Mouse (Mus musculus) liver, postnatal 0 days (tissue): ENCODE measurements around the gene 1700003F12Rik. TPM values are rescaled to one million over a fixed set of nuclear protein-coding genes. Genes with fewer than 3 reads are reported as not detected.

Experiments used
- ATAC-seq: fragments of 200-750 bp; cut with Nextera tagmentation; 2 replicates; pipeline ENCODE4 v1.8.0; 2017; ENCODE audit warnings: mild to moderate bottlenecking, moderate library complexity
- DNase-seq: peaks from one replicate; pipeline ENCODE4 v3.0.0-alpha.2; 2016
- H3K27ac ChIP-seq: fragments of 300-500 bp; sonication (generic); 2 replicates; pipeline ENCODE4 v1.5.1; 2014; ENCODE audit warnings: antibody characterized with exemption, moderate library complexity, mild to moderate bottlenecking, low read depth
- H3K27me3 ChIP-seq: fragments of 300-500 bp; sonication (generic); 2 replicates; pipeline ENCODE4 v1.6.1; 2014; ENCODE audit warnings: low read length, control low read depth, mixed read lengths; ENCODE audit not compliant: insufficient read depth
- H3K36me3 ChIP-seq: fragments of 300-500 bp; sonication (generic); replicated peaks from 2 replicates; pipeline ENCODE4 v1.6.1; 2014; ENCODE audit warnings: mild to moderate bottlenecking, control low read depth, low read length, moderate library complexity, mixed read lengths; ENCODE audit not compliant: insufficient read depth
- H3K4me1 ChIP-seq: fragments of 300-500 bp; sonication (generic); 2 replicates; pipeline ENCODE4 v1.6.1; 2014; ENCODE audit warnings: antibody characterized with exemption, mild to moderate bottlenecking, control low read depth; ENCODE audit not compliant: insufficient read depth
- H3K4me2 ChIP-seq: fragments of 300-500 bp; sonication (generic); 2 replicates; pipeline ENCODE4 v1.6.1; 2014; ENCODE audit warnings: low read depth, mild to moderate bottlenecking, low read length, moderate library complexity, mixed read lengths
- H3K4me3 ChIP-seq: fragments of 300-500 bp; sonication (generic); 2 replicates; pipeline ENCODE4 v1.5.1; 2014; ENCODE audit warnings: low read depth, low read length
- H3K9ac ChIP-seq: fragments of 300-500 bp; sonication (generic); replicated peaks from 2 replicates; pipeline ENCODE4 v1.6.1; 2014; ENCODE audit warnings: mild to moderate bottlenecking, moderate library complexity
- H3K9me3 ChIP-seq: fragments of 300-500 bp; sonication (generic); 2 replicates; pipeline ENCODE4 v1.6.1; 2016; ENCODE audit warnings: mild to moderate bottlenecking, control low read depth, low read length, mixed read lengths
- CTCF ChIP-seq: sonication (generic); IDR thresholded peaks from 2 replicates; pipeline ENCODE4 v1.5.1; 2016; ENCODE audit warnings: antibody characterized with exemption, low read depth
- EP300 ChIP-seq: IDR thresholded peaks from 2 replicates; pipeline ENCODE4 v1.6.1; 2016; ENCODE audit warnings: antibody characterized with exemption, low read depth, mild to moderate bottlenecking
- WGBS: fragments of 180-500 bp; shearing (Covaris S2); extraction: QIAGEN DNeasy Blood & Tissue Kit; methylation state at CpG from one replicate; pipeline ENCODE4 v1.1.7; 2014; ENCODE audit not compliant: insufficient replicate concordance; 5-methylcytosine and 5-hydroxymethylcytosine counted together
- polyA plus RNA-seq: library from polyadenylated mRNA; unstranded; fragments of >200 nt; fragmentation: Nextera tagmentation; extraction: Ambion mirVana; gene quantifications from 2 replicates; pipeline ENCODE4 v1.2.1, GENCODE M21; 2015

Gene 1700003F12Rik
- polyA plus RNA-seq, 1 experiment from 2014 or later, result 3.1 TPM

GRCm38 (mm10) chr2:154586405-154586804 is 39.5 kb downstream of the 1700003F12Rik start:
- TF ChIP-seq CTCF (peak; percentile 82), EP300 (no peak)
- Histone ChIP-seq H3K9ac (no peak overlapping the region), H3K4me3 (no peak overlapping the region), H3K36me3 (peaks cover 23% of the 10 kb centered on the region), H3K27ac (no peak overlapping the region), H3K4me2 (no peak overlapping the region), H3K27me3 (no peaks in the 10 kb centered on the region), H3K4me1 (no peaks in the 10 kb centered on the region), H3K9me3 (no peaks in the 10 kb centered on the region)
- DNase-seq (peak; percentile 77), ATAC-seq (peak; percentile 44; the same call in 1 of the 2 replicates)
- 70% methylated on average over 5 of the region's 5 CpGs for WGBS

- H3K27ac ChIP-seq, result no peak overlapping the region
- no peaks in the 10 kb centered on the region for H3K4me1 ChIP-seq
- H3K9me3 ChIP-seq, result no peaks in the 10 kb centered on the region
- TF ChIP-seq CTCF (no peak), EP300 (no peak)
- H3K4me3 ChIP-seq, result no peak overlapping the region
- no peak overlapping the region for H3K4me2 ChIP-seq
- no peak overlapping the region for H3K9ac ChIP-seq
- DNase-seq (no peak), ATAC-seq (no peak)
- H3K36me3 ChIP-seq, result peaks cover 35% of the 10 kb centered on the region
- no peaks in the 10 kb centered on the region for H3K27me3 ChIP-seq
- 82% methylated on average over 4 of the region's 4 CpGs for WGBS
These were observed 42.2 kb downstream of the 1700003F12Rik start for GRCm38 (mm10) chr2:154589051-154589450.

GRCm38 (mm10) chr2:154591239-154591638 is 44.4 kb downstream of the 1700003F12Rik start:
- H3K4me1 ChIP-seq, result no peaks in the 10 kb centered on the region
- no peak overlapping the region for H3K27ac ChIP-seq
- 75% methylated on average over 3 of the region's 3 CpGs for WGBS
- peaks cover 48% of the 10 kb centered on the region for H3K36me3 ChIP-seq
- H3K27me3 ChIP-seq, result no peaks in the 10 kb centered on the region
- no peak overlapping the region for H3K4me2 ChIP-seq
- no peak for ATAC-seq
- DNase-seq, result no peak
- H3K4me3 ChIP-seq, result no peak overlapping the region
- no peaks in the 10 kb centered on the region for H3K9me3 ChIP-seq
- H3K9ac ChIP-seq, result no peak overlapping the region
- no peak for TF ChIP-seq EP300
- TF ChIP-seq CTCF, result no peak

- H3K9ac ChIP-seq, result no peak overlapping the region
- ATAC-seq, result peak; percentile 53
- H3K4me2 ChIP-seq, result no peak overlapping the region
- peaks cover 33% of the 10 kb centered on the region for H3K36me3 ChIP-seq
- no peaks in the 10 kb centered on the region for H3K27me3 ChIP-seq
- no peaks in the 10 kb centered on the region for H3K9me3 ChIP-seq
- no peak overlapping the region for H3K27ac ChIP-seq
- no peak for DNase-seq
- TF ChIP-seq EP300 (no peak), CTCF (peak; percentile 85)
- H3K4me1 ChIP-seq, result peaks cover 2% of the 10 kb centered on the region; the same call in 1 of the 2 replicates
- H3K4me3 ChIP-seq, result no peak overlapping the region
- 70% methylated on average over 3 of the region's 3 CpGs for WGBS
These were observed 46.1 kb downstream of the 1700003F12Rik start for GRCm38 (mm10) chr2:154593025-154593424.

GRCm38 (mm10) chr2:154595775-154596174 is 48.9 kb downstream of the 1700003F12Rik start:
- H3K27ac ChIP-seq, result no peak overlapping the region
- peaks cover 33% of the 10 kb centered on the region for H3K36me3 ChIP-seq
- peaks cover 3% of the 10 kb centered on the region; the same call in 1 of the 2 replicates for H3K4me1 ChIP-seq
- no peak overlapping the region for H3K4me3 ChIP-seq
- no peak overlapping the region for H3K9ac ChIP-seq
- DNase-seq, result no peak
- no peak overlapping the region for H3K4me2 ChIP-seq
- no peaks in the 10 kb centered on the region for H3K9me3 ChIP-seq
- ATAC-seq, result no peak
- 75% methylated on average over 5 of the region's 5 CpGs for WGBS
- TF ChIP-seq CTCF, result no peak
- no peak for TF ChIP-seq EP300
- H3K27me3 ChIP-seq, result no peaks in the 10 kb centered on the region

- DNase-seq (no peak), ATAC-seq (no peak)
- Histone ChIP-seq H3K4me2 (no peak overlapping the region), H3K36me3 (peaks cover 26% of the 10 kb centered on the region), H3K4me1 (peaks cover 5% of the 10 kb centered on the region), H3K27ac (no peak overlapping the region), H3K27me3 (no peaks in the 10 kb centered on the region), H3K9me3 (no peaks in the 10 kb centered on the region), H3K9ac (no peak overlapping the region), H3K4me3 (no peak overlapping the region)
- TF ChIP-seq CTCF (no peak), EP300 (no peak)
- WGBS, result 76% methylated on average over 3 of the region's 3 CpGs
These were observed 50.5 kb downstream of the 1700003F12Rik start for GRCm38 (mm10) chr2:154597399-154597798.

Other genes with a start within 250 kb of the 1700003F12Rik start
- not detected in 2 replicates for gene Bpifb9b, start 239.9 kb upstream of the 1700003F12Rik start, polyA plus RNA-seq
- 5.1 and 23.7 TPM in 2 replicates for gene Cdk5rap1, start 174.1 kb upstream of the 1700003F12Rik start, polyA plus RNA-seq
- 4.7 and 6.0 TPM in 2 replicates for gene Snta1, start 139.0 kb upstream of the 1700003F12Rik start, polyA plus RNA-seq
- 3.9 and 6.0 TPM in 2 replicates for gene Cbfa2t2, start 110.6 kb upstream of the 1700003F12Rik start, polyA plus RNA-seq
- 0.07 TPM in 1 of 2 replicates, not detected in the other for gene Actl10, start 4.7 kb downstream of the 1700003F12Rik start, polyA plus RNA-seq
- 0.13 and 0.19 TPM in 2 replicates for gene Necab3, start 11.8 kb downstream of the 1700003F12Rik start, polyA plus RNA-seq
- gene E2f1, start 22.8 kb downstream of the 1700003F12Rik start, polyA plus RNA-seq, result 7.3 and 7.4 TPM in 2 replicates
- 64.2 and 68.5 TPM in 2 replicates for gene Pxmp4, start 56.6 kb downstream of the 1700003F12Rik start, polyA plus RNA-seq
- gene Zfp341, start 66.2 kb downstream of the 1700003F12Rik start, polyA plus RNA-seq, result 0.75 and 0.85 TPM in 2 replicates
- gene 4930519P11Rik, start 66.4 kb downstream of the 1700003F12Rik start, polyA plus RNA-seq, result 0.40 and 0.45 TPM in 2 replicates
- gene Chmp4b, start 104.6 kb downstream of the 1700003F12Rik start, polyA plus RNA-seq, result 11.9 and 13.1 TPM in 2 replicates
- gene Gm14214, start 222.9 kb downstream of the 1700003F12Rik start, polyA plus RNA-seq, result not detected in 2 replicates
- gene Raly, start 244.0 kb downstream of the 1700003F12Rik start, polyA plus RNA-seq, result 10.0 and 12.1 TPM in 2 replicates
- 0.31 TPM in 1 of 2 replicates, not detected in the other for gene a, start 244.3 kb downstream of the 1700003F12Rik start, polyA plus RNA-seq